Mouse (Mus musculus) urinary bladder, adult 2 months (tissue): ENCODE data around the gene Ppm1e. TPM values are rescaled to one million over a fixed set of nuclear protein-coding genes. Genes with fewer than 3 reads are reported as not detected.
"Not testable (repeated sequence)": the region's sequence is repeated elsewhere in the genome, so short reads cannot be mapped to it uniquely, and the experiment has no call there.

Experiments
- DNase-seq: peaks from one replicate; pipeline ENCODE4 v3.0.0; 2022; ENCODE audit warnings: low spot score
- polyA plus RNA-seq: library from polyadenylated mRNA; depleted of rRNA; stranded (reverse); fragments of >200 nt; gene quantifications from 2 replicates; pipeline ENCODE4 v1.2.3, GENCODE M21; 2012

Gene Ppm1e
- polyA plus RNA-seq, 1 experiment, result 2.4 TPM

DNA sequence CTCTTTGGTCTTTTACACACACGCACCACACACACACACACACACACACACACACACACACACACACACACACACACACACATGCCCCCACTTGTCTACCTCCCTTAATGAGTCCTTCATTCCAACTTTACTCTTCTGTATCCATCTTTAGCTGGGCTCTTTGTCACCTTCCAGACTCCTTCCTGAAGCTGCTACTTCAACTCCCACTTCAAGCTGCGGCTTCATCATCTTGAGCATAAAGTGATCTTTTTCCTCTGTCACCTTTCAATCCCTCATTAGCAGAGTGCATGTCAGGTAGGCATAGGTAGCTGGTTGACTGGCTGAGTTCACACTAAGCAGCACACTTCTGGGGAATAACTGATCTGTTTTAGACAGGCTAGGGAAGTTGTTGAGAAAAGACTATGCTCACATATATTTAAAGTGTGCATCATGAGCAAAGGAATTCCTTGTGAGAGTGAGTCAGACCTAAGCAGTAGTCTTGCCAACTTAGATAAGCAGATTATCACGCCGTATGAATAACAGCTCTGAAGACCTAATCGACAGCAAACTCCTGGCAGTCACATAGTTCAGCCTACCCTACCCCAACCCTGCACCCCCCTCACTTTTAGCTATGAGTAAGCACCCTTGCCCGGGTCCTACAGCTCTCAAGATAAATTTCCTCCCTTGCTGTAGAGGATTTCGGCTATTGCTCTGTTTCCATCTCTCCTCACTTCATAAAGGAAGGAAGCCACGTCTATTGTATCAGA lies 49.3 kb downstream of the Ppm1e start:
- DNase-seq, result no peak

DNA sequence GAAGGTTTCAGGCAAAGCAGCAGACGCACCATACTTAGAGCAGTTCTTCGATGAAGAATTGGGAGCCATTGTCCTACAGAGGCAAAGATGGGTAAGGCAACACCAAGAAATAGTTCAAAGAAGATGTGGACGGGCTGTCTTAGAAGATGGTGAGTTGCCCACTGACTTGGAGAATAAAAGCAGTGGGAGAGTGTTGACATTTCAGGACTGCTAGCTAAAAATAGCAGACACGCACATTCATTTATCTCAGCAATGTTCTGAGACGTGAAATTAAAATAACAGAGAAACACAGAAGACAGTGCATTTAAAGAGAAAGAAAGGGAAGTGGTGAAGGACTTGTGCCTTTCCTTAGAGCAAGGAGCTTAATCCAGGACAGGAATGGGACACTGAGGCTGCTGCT lies 59.8 kb downstream of the Ppm1e start:
- no peak for DNase-seq

DNA sequence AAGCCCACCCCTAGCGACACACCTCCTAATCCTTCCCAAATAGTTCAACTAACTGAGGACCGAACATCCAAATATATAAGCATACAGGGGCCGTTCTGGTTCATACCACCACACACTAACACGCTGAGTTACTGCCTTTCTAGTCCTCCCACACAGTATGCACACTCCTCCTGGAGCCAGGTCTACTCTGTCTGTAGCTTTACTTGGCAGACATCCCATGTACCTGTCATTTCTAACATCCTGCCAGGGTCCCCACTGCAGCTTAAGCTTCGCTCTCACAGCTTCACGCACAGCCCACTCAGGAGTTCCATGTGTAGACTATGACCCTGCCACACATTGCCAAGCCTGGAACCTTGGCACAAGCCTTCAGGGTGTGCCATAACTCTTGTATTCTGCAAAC lies 62.4 kb downstream of the Ppm1e start:
- no peak for DNase-seq

DNA sequence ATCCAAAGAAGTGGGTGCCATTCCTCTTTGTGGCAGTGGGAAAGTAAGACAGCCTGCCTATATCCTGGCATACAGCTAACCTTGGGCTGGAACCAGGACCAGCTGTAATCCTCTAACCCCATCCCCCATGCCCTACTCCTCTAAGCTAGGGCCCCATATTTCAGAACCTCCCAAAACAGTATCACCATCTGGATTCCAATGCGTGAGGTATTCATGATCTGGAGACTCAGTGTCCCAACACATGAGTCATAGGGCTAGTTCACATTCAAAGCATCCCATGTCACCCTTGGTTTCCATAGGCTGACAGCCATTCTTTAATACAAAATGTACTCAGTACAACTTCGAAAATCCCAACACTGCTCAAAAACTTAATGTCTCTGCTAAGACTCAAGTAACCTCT lies 63.2 kb downstream of the Ppm1e start:
- DNase-seq, result no peak

DNA sequence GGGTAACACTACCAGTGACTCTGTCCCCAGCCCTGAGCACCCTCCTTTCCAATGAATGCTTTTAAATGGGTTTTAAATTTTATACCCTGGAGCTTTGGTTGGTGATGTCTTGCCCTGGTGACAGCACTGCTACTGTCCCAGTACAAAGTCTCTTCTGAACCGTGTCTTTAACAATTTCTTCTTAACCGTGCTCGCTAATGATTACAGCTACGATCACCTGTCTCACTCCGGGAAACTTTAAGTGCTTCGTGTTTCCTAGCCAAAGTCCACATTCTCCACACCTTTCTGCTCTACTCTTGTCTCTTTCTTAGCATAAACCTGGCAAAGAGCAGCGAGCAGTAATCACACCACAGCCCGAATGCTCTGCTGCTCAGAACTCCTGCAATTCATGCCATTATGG lies 69.5 kb downstream of the Ppm1e start:
- no peak for DNase-seq

DNA sequence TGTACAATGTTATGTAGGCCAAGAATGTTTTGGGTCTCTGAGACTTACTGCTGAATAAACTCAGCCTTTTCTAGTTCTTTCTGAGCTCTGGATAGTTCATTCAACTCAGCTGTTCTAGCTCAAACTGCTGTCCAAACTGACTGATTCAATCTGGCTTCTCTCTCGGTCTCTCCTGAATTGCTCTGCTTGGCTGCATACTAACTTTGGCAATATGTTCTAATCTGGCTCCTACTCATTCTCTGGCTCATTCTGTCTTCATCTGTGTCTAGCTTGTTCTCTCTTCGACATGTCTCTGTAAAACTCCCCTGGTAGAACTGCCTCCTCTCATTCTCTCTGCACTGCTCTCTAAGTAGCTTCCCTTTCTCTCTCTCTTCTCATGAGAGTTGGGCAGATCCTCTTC lies 72.6 kb downstream of the Ppm1e start:
- DNase-seq, result no peak

DNA sequence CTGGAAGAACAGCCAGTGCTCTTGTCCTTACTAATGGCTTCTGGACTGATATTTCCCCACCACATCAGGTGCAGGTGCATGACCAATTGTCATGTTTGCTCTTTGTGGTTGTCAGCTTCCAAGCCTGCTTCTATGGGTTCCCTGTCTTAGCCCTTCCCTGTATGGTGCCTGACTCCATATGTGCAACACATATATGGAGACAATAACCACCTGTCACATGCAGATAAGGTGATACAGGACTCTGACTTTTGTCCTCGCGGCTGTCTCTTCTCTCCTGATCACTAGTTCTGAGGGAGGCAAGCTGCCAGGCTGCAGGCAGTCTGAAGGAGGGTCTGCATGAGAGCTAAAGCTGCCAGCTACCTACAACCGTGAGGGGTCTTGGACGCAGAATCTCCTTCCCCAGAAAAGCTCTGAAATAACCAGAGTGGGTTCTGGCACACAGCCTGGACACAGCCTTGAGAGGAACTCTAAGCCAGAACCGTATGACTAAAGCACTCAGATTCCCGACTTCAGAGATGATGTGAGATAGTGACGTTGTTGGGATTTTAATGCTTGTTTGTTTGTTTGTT lies 76.8 kb downstream of the Ppm1e start:
- DNase-seq, result no peak

DNA sequence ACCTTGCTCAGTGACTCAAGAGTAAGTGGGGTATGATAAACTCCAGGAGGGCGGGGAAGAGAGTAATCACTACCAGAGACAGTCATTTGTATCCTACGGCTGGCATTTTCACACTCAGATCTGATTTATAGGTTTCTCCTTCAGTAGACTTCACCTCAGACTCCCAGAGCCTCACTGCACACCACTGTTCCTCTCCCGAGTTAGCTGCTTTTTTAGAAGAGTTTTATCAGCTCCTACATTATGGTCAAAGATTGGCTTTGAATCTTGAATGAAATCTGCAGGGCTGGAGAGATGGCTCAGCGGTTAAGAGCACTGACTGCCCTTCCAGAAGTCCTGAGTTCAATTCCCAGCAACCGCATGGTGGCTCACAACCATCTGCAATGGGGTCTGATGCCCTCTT lies 79.4 kb downstream of the Ppm1e start:
- DNase-seq, result no peak

DNA sequence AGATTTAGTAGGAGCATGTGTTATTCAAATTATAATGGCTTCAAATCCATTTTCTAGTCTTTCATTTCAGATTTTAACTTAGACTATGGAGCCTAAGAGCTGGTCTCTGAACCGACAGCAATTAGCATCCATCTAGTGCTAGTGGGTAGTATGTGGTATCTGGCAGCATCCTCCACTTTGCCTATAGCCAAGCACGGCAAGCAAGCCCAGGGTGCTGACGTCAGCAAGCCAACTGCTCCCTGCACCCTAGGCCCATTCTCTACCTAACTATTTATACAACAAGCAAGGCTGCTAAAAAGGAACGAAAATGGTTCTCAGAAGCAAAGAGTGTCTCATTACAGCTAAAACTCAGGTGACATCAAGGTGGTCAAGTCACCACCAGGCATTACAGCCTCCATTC lies 80.0 kb downstream of the Ppm1e start:
- no peak for DNase-seq

DNA sequence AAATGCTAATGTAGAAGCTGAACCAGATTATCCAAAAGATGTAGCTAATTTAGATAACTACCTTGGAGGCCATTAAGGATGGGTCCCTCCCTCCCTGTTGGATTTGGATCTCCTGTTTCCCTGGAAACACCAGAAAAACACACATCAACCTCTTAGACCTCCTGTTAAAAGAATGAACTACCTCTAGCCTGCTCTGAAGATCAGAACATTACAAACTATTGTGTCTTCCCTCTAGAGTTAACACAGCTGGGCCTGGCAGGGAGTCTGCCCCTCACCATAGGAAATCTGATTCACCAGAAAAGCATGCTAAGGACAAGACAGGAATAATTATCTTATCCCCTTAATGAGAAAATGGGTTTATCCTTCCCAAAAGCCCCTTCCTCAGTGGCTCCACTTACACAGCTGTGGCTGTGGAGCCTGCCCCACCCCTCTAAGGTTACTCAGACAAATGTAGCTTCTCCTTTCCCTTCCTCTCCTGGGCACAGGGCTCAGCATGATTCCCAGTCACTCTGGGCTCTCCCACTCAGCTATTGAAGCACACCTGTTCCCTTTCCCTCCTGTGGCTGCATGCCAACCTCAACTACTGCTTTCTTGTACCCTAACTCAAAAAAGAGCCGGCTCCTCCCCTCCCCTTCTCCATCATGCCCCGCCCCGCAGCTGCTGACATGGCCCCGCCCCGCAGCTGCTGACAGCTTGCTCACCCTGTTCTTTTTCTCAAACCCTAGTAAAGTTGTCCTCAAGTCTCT lies 82.4 kb downstream of the Ppm1e start:
- DNase-seq, result no peak

DNA sequence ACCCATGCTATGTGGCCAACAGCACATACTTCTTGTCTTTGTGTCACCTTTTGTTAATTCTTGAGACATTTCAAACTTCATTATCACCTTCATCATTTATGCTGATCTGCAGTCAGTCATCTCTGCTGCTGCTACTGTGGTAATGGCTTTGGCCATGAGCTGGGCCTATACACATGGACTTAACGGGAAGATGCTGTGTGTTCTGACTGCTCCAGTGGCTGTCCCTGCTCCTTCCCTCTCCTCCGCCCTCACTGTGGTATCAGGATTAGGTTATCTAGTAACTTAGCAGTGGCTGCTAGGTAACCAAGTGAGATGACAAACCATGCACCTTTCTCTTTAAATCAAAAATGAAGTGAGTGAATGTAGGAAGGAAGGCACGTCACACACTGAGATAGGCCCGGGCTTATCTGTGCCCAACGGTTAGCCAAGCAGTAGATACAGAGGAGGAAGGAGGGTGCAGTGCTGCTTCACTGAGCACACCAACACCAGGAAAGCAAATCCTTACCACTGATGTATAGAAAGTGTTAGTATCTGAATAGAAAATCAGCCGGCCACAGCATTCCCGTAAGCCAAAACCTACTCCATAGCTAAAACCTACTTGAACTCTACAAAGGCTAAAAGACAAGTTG lies 83.3 kb downstream of the Ppm1e start:
- no peak for DNase-seq

DNA sequence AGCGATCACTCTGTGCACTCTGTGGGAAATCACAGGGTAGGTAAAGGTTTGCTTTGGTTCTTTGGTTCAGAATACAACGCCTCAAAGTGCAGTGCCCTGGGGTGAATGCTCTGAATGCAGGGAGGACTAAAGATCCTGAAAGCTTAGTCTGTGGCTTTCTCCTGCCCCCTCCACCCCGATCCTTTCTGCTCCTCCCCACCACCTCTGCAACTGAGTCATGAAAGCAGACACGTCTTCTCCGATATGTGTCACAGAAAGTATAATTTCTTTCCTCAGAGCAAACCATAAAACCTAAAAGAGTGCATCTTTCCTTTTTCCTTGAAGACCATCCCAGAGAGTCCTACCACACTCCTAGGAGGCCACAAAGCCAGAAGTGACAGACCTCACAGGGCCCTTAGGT lies 86.1 kb downstream of the Ppm1e start:
- no peak for DNase-seq

DNA sequence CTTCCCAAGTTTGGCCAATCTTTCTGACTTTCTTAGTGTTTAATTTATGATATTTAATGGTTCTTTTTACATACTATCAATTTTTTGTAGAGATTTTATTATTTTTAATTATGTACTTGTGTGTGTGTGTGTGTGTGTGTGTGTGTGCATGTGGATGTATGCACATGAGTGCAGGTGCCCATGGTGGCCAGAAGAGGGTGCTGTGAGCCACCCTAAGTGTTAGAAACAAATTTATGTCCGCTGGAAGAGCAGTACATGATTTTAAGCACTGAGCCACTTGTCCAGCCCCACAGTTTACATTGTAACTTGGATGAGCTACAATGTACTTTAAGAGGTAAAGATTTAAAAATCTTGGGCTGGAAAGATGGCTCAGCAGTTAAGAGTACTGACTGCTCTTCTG lies 87.3 kb downstream of the Ppm1e start:
- DNase-seq, result no peak

DNA sequence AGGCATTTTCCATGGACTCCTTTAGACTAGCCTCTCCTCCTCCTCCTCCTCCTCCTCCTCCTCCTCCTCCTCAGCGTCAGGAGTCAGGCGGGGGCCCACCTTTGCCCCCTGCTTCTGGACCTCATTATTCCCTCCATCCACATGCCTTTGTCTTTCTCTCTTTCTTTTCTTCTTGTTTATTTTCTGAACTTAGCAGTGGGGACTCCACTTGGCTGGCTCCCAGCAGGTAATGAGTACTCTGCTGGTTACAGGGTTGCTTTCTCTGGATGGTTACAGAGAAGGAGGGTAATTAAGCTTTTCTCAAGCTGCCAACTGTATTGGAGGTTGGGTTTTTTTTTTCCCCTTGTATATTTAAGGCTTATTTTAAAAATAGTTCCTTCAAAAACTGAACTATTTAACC lies 87.9 kb downstream of the Ppm1e start:
- no peak for DNase-seq

DNA sequence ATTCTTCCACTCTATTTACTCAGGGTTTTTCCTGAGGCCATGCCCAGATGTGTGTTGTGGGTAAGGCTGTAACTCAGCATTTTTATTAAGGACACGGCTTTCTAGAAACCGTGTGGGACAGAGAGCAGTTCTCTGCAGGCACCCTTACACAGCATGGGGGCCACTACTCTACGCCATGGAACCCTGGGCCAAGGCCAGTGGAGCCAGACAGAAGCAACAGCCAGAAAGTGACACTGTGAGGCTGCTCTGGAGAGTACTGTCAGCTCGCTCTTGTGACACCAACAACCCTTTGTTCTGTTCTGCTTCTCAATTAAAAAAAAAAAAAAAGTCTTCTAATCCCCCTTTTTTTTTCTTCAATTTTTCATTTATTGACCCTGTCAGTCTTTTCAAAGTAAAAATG lies 88.4 kb downstream of the Ppm1e start:
- DNase-seq, result no peak

DNA sequence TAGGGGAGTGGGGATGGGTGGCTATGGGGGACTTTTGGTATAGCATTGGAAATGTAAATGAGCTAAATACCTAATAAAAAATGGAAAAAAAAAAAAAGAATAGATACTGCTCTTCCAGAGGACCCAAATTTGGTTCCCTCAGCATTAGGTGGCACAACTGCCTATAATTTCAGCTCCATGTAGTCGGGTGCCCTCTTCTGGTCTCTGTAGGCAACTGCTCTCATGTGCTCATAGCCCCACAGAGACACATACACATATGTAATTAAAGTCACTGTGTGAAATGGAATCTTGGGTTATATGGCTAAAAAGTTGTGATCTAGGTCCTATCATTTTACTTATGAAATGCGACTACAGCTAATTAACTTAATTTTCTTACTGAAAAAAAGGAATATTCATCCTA lies 90.0 kb downstream of the Ppm1e start:
- DNase-seq, result no peak

DNA sequence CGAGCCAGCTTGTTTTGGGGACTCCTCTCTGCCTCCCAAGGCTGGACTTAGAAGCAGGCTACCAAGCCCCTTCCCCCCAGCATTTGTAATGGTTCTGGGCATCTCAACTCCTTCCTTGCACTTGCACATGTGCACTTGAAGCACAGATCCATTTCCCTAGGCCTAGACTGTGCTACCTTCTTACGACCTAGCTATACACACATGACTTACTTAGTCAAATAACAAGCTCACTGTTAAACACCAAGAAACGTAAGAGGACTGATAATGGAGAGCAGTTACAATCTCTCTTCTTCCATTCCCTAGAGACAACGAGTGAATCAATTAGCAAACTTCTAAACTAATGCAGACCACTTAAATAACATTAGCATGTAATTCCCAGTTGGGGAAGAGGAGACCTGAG lies 92.6 kb downstream of the Ppm1e start:
- DNase-seq, result no peak

DNA sequence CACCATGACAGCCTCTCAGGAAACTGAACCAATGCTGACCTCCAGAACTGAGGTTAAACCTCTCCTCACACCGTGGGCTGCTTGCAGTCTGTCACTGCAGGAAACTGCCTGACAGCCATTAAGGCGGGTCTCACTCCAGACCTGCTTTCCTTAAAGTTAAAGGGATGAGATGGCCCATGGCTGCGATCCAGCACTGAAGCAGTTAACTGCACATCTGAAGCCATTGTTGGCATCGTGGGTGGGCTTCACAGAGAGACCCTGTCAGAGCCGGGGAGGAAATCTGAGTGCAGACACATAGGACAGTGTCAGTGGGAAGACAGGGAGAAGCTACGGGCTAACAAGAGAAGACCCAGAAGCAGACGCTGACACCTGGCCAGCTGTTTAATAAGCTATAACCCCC lies 94.9 kb downstream of the Ppm1e start:
- DNase-seq, result no peak

DNA sequence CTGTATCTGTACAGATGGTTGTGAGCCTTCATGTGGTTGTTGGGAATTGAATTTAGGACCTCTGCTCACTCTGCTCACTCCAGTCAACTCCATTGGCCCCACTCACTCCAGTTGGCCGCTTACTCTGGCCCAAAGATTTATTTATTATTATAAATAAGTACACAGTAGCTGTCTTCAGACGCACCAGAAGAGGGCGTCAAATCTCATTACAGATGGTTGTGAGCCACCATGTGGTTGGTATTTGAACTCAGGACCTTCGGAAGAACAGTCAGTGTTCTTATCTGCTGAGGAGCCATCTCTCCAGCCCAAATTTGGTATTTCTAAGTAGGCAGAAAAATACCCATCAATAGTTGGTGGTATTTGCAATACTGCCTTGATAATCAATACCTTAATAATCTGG lies 97.1 kb downstream of the Ppm1e start:
- not testable (repeated sequence) for DNase-seq

DNA sequence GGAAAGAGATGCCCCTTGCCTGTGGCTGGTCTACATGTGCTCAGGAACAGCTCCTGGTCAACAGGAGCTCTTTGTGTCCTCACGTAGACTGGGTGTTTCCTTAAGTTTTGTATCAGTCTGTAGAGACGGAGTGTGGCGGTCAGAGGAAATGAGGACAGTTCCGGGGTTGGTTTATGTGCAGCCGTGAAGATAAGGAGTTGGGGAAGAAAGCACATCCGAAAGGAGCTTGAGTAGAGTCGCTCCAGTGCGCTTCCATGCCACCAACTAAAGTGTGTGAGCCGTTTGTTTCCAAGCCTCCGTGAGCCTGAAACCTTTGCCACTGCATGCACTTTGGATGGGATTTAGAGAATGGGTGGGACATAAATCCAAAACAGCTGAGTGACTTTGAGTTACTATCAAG lies 99.0 kb downstream of the Ppm1e start:
- no peak for DNase-seq

DNA sequence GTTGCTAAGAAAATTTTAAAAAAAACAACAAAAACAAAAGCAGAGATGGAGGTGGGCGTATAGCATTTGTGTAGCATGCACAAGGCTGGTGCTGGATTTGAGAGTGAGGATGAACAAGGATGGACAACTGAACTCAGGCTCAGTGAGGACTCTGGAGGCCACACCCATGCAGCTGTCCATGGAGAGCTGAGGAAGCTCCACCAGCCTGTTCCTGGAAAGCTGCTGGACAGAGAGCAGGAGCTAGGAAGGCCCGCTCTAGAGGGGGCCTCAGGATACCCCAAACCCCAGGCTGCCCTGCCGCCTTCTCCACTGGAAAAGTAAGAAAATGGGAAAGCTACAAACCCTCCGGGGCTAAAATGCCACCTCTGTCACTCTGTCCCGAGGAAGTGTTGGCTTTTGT lies 101.5 kb downstream of the Ppm1e start:
- no peak for DNase-seq

DNA sequence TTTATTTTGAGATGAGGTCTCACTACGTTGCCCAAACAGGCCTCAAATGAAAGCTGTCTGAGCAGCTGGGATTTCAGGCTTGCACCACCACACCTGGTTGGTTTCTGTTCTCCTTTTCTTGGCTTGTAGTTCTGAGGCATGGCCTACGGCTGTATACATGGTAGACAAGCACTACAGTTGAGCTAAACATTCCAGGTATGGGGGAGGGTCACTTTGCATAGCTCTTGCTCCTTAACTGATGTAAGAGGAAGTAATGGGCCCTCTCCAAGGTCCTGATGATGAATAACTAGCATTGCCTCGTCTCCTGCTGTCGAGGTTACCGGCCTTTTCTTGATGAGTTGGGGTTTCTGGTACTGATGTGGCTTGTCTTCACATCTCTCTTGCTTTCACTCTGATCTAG lies 104.7 kb downstream of the Ppm1e start:
- DNase-seq, result no peak

DNA sequence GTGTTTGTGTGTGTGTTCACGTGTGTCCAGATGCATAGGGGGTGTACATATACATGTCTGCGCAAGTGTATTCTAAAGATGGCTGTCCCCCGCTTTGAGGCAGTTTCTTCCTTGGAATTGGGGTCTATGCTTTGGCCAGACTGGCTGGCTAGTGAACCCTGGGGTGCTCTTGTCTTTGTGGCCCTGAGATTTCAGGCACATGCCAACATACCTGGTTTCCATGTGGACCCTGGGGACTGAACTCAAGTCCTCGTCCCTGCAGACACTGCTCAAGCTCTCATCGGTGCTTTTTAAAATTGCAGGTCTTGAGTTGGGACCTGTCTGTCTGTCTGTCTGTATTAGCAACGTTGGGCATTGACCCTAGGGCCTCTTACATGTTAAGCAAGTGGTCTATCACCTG lies 105.5 kb downstream of the Ppm1e start:
- no peak for DNase-seq
